Mouse (Mus musculus) liver, adult 2 months (tissue): ENCODE measurements around the gene Hoxc12.

ENCODE experiments used
- CTCF ChIP-seq: fragments of 200-500 bp; IDR thresholded peaks from 2 replicates; pipeline ENCODE4 v1.5.1; 2011; ENCODE audit warnings: low read depth, low read length, control low read depth
- POLR2A ChIP-seq: fragments of 200-500 bp; IDR thresholded peaks from 2 replicates; pipeline ENCODE4 v1.6.1; 2011; ENCODE audit warnings: low read length, control low read depth; ENCODE audit not compliant: insufficient read depth; ENCODE audit errors: extremely low read depth

- TF ChIP-seq CTCF (no peak), POLR2A (no peak)
Observed at GRCm38 (mm10) chr15:102955007-102955382, 18.4 kb downstream of the Hoxc12 start.
